Mouse (Mus musculus): ENCODE data around the gene Itpk1. TPM values are rescaled to one million over a fixed set of nuclear protein-coding genes. Genes with fewer than 3 reads are reported as not detected.
A peak's percentile ranks its signal among the peaks of the same experiment; 100 is the strongest.

The Itpk1 gene
- polyA plus RNA-seq, 1 experiment from 2014 or later: 20.5 TPM

GRCm38 (mm10) chr12:102706833-102707463, 2.2 kb upstream of the Itpk1 start:
- Histone ChIP-seq H3K4me1 (replicated peaks) (peaks cover 61% of the 10 kb centered on the region), H3K4me3 (no peak overlapping the region), H3K36me3 (no peaks in the 10 kb centered on the region), H3K27ac (no peak overlapping the region), H3K27me3 (ENCODE audit: insufficient read depth, poor library complexity, severe bottlenecking) (peaks cover 22% of the 10 kb centered on the region; the same call in 1 of the 2 replicates), H3K9me3 (no peaks in the 10 kb centered on the region)
- 86% methylated on average over 10 of the region's 10 CpGs for WGBS
- DNase-seq (ENCODE audit: low spot score): no peak

DNA sequence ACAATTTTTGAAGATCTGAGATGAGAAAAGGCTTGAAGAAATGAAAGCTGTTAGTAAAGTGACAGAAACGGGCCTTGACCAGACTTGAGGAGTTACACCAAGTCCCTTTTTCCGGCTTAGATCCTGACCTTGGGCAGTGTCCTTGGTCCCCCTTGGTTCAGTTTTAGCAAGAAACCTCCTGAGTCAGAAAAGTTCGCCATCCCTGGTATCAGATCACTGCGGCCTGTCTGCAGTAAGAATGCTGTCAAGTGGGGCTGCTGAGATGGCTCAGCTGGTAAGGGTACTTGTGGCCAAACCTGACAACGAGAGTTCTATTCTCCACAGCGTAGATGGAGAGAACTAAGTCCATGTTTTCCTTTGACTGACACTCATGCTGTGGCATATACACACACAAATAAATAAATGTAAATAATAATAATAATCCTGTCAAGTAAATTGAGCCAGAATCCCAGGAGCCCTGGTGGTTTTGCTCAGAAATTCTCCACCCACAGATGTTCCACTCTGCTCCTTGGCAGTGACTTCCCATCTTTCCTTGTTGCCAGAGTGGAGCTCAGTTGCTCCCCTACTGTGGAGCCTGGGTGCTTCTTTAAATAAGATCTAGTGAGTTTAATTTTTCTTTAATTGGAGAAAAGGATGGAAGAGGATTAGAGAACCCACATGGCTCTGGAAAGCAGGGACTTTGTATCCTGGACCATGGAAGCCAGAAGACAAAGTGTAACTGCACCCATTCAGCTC, 1.3 kb upstream of the Itpk1 start:
- no peak for DNase-seq (ENCODE audit: low spot score)
- H3K36me3 ChIP-seq: 0 out of 2 replicates have a peak, but pooled peaks cover under 1% of the 10 kb centered on the region
- no peak overlapping the region for H3K27ac ChIP-seq
- peaks cover 22% of the 10 kb centered on the region; the same call in 1 of the 2 replicates for H3K27me3 ChIP-seq (ENCODE audit: insufficient read depth, poor library complexity, severe bottlenecking)
- H3K4me1 ChIP-seq (replicated peaks): peaks cover 63% of the 10 kb centered on the region
- WGBS: 79% methylated on average over 6 of the region's 6 CpGs
- no peaks in the 10 kb centered on the region for H3K9me3 ChIP-seq
- peak overlapping the region; percentile 84 for H3K4me3 ChIP-seq

DNA sequence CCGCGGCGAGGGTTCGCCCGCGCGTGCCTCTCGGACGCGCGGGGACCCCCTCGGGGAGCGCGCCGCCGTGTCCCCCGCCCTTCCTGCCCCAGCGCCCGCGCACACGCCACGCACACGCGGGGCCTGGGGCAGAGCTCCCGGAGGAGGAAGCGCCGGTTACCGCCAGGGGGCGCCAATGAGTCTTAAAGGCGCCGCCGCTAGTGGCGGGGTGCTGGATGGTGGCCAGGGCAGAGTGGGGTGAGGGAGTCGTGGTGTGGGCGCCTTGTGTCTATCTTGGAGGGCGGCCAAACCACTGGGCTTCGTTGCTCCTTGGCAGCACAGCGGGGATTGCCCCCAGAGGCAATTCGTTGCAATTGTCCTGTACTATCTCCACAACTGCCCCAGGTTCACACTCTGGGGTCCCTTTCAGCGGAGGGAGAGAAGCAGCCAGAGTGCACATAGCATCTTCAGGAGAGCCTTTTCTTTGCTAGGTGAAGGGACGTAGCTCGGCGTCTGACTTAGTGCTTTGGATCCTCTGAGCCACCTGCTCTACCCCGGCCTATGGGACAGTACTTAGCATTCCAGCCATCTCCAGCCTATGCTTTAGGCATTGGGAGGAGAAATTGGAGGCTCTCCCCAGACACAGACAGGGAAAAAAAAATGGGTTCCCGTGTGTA, 614 bp upstream of the Itpk1 start:
- WGBS: 3% methylated on average over 45 of the region's 45 CpGs
- no peaks in the 10 kb centered on the region for H3K9me3 ChIP-seq
- peaks cover 63% of the 10 kb centered on the region for H3K4me1 ChIP-seq (replicated peaks)
- H3K27me3 ChIP-seq (ENCODE audit: insufficient read depth, poor library complexity, severe bottlenecking): peaks cover 22% of the 10 kb centered on the region; the same call in 1 of the 2 replicates
- DNase-seq (ENCODE audit: low spot score): peak; percentile 82
- peak overlapping the region; percentile 93 for H3K27ac ChIP-seq
- H3K36me3 ChIP-seq: 0 out of 2 replicates have a peak, but pooled peaks cover 4% of the 10 kb centered on the region
- H3K4me3 ChIP-seq: peak overlapping the region; percentile 84

- 6% methylated on average over 17 of the region's 17 CpGs for WGBS
- Histone ChIP-seq H3K9me3 (no peaks in the 10 kb centered on the region), H3K27me3 (ENCODE audit: insufficient read depth, poor library complexity, severe bottlenecking) (peaks cover 22% of the 10 kb centered on the region; the same call in 1 of the 2 replicates), H3K36me3 (0 out of 2 replicates have a peak, but pooled peaks cover 4% of the 10 kb centered on the region), H3K27ac (peak overlapping the region; percentile 93), H3K4me3 (peak overlapping the region; percentile 84), H3K4me1 (replicated peaks) (peaks cover 75% of the 10 kb centered on the region)
- DNase-seq (ENCODE audit: low spot score): peak; percentile 27
Measured at GRCm38 (mm10) chr12:102703921-102704408, 765 bp downstream of the Itpk1 start.

DNA sequence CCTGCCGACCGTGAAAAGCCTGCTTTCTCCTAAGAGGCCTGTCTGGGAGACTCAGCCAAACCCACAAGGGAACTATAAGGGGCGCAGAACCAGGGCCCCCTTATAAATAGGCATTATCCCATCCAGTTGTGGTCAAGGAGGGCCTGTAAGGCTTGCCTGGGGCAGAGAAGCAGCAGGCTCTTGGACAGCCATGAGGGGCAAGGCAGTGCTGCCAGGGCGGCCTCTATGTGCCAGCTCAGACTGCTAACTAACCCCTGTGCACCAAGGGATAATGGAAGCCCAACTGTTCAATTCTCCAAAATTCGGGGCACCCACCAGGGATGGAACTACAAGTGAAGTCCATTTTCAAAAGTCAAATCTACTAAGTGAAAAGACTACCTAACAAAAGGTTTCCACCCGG, 1.3 kb downstream of the Itpk1 start:
- Histone ChIP-seq H3K36me3 (0 out of 2 replicates have a peak, but pooled peaks cover 4% of the 10 kb centered on the region), H3K4me1 (replicated peaks) (peaks cover 80% of the 10 kb centered on the region), H3K9me3 (no peaks in the 10 kb centered on the region), H3K4me3 (peak overlapping the region; percentile 84), H3K27me3 (ENCODE audit: insufficient read depth, poor library complexity, severe bottlenecking) (peaks cover 22% of the 10 kb centered on the region; the same call in 1 of the 2 replicates), H3K27ac (peak overlapping the region; percentile 93)
- WGBS: 39% methylated on average over 6 of the region's 6 CpGs
- DNase-seq (ENCODE audit: low spot score): no peak

GRCm38 (mm10) chr12:102703111-102703412, 1.7 kb downstream of the Itpk1 start:
- Histone ChIP-seq H3K9me3 (no peaks in the 10 kb centered on the region), H3K36me3 (0 out of 2 replicates have a peak, but pooled peaks cover 4% of the 10 kb centered on the region), H3K4me1 (replicated peaks) (peaks cover 80% of the 10 kb centered on the region), H3K27me3 (ENCODE audit: insufficient read depth, poor library complexity, severe bottlenecking) (peaks cover 22% of the 10 kb centered on the region; the same call in 1 of the 2 replicates), H3K27ac (peak overlapping the region; percentile 93), H3K4me3 (peak overlapping the region; percentile 84)
- 6% methylated on average over 4 of the region's 4 CpGs for WGBS
- no peak for DNase-seq (ENCODE audit: low spot score)

- peak; percentile 82 for DNase-seq (ENCODE audit: low spot score)
- Histone ChIP-seq H3K36me3 (0 out of 2 replicates have a peak, but pooled peaks cover 4% of the 10 kb centered on the region), H3K27ac (peak overlapping the region; percentile 93), H3K9me3 (no peaks in the 10 kb centered on the region), H3K27me3 (ENCODE audit: insufficient read depth, poor library complexity, severe bottlenecking) (peaks cover 16% of the 10 kb centered on the region; the same call in 1 of the 2 replicates), H3K4me1 (replicated peaks) (peaks cover 81% of the 10 kb centered on the region), H3K4me3 (peak overlapping the region; percentile 84)
- 5% methylated on average over 15 of the region's 15 CpGs for WGBS
Measured at GRCm38 (mm10) chr12:102702356-102703110, 2.2 kb downstream of the Itpk1 start.

GRCm38 (mm10) chr12:102701691-102702207, 3.0 kb downstream of the Itpk1 start:
- H3K9me3 ChIP-seq: no peaks in the 10 kb centered on the region
- peaks cover 89% of the 10 kb centered on the region for H3K4me1 ChIP-seq (replicated peaks)
- WGBS: 84% methylated on average over 5 of the region's 5 CpGs
- 0 out of 2 replicates have a peak, but pooled peaks cover 4% of the 10 kb centered on the region for H3K36me3 ChIP-seq
- 0 out of 2 replicates have a peak overlapping the region, but pooled peaks have one; percentile 84 for H3K4me3 ChIP-seq
- H3K27ac ChIP-seq: peak overlapping the region; percentile 93
- H3K27me3 ChIP-seq (ENCODE audit: insufficient read depth, poor library complexity, severe bottlenecking): peaks cover 10% of the 10 kb centered on the region; the same call in 1 of the 2 replicates
- no peak for DNase-seq (ENCODE audit: low spot score)

- H3K27ac ChIP-seq: peak overlapping the region; percentile 93
- H3K4me3 ChIP-seq: no peak overlapping the region
- WGBS: 75% methylated on average over 12 of the region's 12 CpGs
- peaks cover 95% of the 10 kb centered on the region for H3K4me1 ChIP-seq (replicated peaks)
- 0 out of 2 replicates have a peak, but pooled peaks cover 3% of the 10 kb centered on the region for H3K27me3 ChIP-seq (ENCODE audit: insufficient read depth, poor library complexity, severe bottlenecking)
- no peak for DNase-seq (ENCODE audit: low spot score)
- H3K9me3 ChIP-seq: no peaks in the 10 kb centered on the region
- H3K36me3 ChIP-seq: 0 out of 2 replicates have a peak, but pooled peaks cover 4% of the 10 kb centered on the region
Measured at GRCm38 (mm10) chr12:102700453-102700852, 4.3 kb downstream of the Itpk1 start.

DNA sequence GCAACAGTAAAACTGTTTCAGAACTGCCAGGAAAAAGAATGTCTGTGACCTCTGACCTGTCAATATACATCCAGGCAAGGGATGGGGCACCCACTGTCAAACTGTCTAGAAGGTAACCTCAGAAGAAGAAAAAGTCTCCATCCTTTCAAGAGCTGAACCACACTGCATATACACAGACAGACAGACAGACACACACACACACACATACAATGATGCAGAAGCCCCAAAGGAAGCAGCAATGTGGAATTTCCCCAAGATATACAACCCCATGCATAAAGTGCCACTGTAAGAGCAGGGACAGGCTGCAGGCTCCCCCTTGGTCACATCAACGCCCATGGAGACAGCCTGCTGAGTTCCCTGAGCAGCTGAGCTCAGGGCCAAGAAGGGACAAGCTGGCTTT, 5.6 kb downstream of the Itpk1 start:
- Histone ChIP-seq H3K27ac (peak overlapping the region; percentile 92), H3K27me3 (ENCODE audit: insufficient read depth, poor library complexity, severe bottlenecking) (0 out of 2 replicates have a peak, but pooled peaks cover 3% of the 10 kb centered on the region), H3K36me3 (0 out of 2 replicates have a peak, but pooled peaks cover 4% of the 10 kb centered on the region), H3K9me3 (no peaks in the 10 kb centered on the region), H3K4me3 (no peak overlapping the region), H3K4me1 (replicated peaks) (peaks cover 97% of the 10 kb centered on the region)
- DNase-seq (ENCODE audit: low spot score): no peak
- 11% methylated on average over 1 of the region's 1 CpGs for WGBS

DNA sequence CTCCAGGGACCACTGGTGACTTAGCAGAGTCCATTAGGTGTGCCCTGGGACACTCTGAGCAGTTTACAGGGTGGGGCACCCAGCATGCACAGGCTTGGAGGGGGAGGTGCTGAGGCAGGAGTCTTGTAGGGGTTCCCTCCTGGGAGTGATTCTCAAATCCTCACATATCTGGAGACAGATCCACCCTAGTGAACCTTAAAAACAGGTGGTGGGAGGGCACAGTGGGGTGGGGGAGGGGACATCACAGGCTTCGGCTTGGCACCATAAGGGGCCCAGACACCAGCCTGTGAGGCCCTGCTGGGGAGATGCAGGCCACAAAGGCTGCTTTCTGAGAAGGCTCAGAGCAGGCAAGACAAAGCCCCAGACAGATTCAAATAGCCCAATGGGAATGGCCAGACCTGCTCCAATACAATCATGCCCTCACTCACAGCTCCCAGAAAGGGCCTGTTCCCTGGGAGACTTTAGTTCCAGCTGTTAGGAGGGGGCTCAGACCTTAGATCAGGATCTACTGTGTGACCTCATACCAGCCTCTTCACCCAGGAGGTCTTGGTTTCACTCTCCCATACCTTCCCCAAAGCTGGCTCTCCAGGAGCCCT, 6.5 kb downstream of the Itpk1 start:
- 29% methylated on average over 1 of the region's 1 CpGs for WGBS
- DNase-seq (ENCODE audit: low spot score): peak; percentile 58
- 0 out of 2 replicates have a peak overlapping the region, but pooled peaks have one; percentile 1 for H3K4me3 ChIP-seq
- H3K27ac ChIP-seq: peak overlapping the region; percentile 92
- no peaks in the 10 kb centered on the region for H3K27me3 ChIP-seq (ENCODE audit: insufficient read depth, poor library complexity, severe bottlenecking)
- peaks cover 13% of the 10 kb centered on the region; the same call in 1 of the 2 replicates for H3K36me3 ChIP-seq
- no peaks in the 10 kb centered on the region for H3K9me3 ChIP-seq
- H3K4me1 ChIP-seq (replicated peaks): peaks cover 87% of the 10 kb centered on the region

Data from hindbrain, embryonic 10.5 days (tissue).